Mouse (Mus musculus): ENCODE results near the gene Cdkn2b. TPM values are rescaled to one million over a fixed set of nuclear protein-coding genes. Genes with fewer than 3 reads are reported as not detected.

The Cdkn2b gene
- 0.18 and 0.34 TPM in 2 replicates for polyA plus RNA-seq (2016; fragmentation: Nextera tagmentation; extraction: Ambion mirVana)

DNA sequence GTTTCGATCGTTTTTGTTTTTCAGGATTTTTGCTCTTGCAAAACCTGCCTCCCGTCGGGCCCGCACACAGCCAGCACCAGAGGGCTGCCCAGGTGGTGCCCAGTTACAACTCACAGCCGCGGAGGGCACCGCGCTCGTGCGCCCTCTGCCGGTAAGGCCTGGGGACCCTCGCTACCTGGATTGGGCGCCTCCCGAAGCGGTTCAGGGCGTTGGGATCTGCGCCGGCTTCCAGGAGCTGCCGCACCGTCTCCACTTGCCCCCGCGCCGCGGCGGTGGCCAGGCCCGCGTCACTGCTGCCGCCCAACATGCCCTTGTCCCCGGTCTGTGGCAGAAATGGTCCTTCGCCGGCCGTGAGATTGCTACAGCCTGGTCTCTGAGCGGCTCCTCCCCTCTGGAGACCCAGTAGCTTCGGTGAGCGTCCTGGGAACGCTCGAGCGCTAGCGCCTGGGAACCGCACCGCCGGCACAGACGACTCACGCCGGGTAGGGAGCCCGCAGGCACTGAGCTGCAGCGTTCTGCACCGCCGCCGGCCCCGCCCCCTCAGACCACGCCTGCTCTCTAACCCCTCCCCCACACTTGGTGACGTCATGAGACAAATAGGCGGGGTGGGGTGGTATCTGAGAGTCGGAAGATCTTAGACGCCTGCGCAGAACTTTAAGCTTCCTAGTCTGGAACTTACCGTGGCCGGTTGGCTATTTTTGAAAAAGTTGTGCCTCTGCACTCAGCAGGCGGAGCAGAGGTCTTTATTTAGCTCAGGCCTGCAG is at the start of gene Cdkn2b:
Cdkn2b (minus strand) TSS at position 549 of the 764 bp plus-strand sequence.
- Histone ChIP-seq H3K27me3 (ENCODE audit: low read depth, poor library complexity, severe bottlenecking) (peaks cover 91% of the 10 kb centered on the region), H3K4me1 (peaks cover 9% of the 10 kb centered on the region), H3K27ac (no peak within 1 kb of the TSS), H3K4me3 (peak within 1 kb of the TSS; percentile 60), H3K9me3 (replicated peaks) (no peaks in the 10 kb centered on the region), H3K36me3 (no peaks in the 10 kb centered on the region)
- peak; percentile 89 for DNase-seq (ENCODE audit: low spot score)
- WGBS = under 1% methylated on average over 61 of the region's 61 CpGs

DNA sequence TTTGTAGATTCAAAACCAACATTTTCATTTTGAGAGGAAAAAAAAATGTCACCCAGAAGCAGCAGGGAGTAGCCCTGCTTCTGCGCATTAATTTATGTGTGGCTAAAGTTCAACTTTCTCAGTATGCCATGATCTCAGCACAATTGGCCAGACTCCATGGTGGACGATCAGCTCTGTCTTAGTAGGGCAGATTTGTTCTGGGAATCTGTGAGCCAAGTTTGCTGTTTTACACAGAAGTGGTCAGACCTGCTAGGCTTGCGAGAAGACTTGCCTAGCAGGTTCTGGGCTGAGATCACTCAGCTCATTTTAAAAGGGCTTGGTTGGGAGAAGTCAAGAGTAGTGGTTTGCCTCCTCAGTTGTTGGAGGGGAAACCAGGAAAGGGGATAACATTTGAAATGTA is 49.5 kb upstream of the Cdkn2b start:
- no peak overlapping the region for H3K4me3 ChIP-seq
- no peak for DNase-seq (ENCODE audit: low spot score)
- 72% methylated on average over 3 of the region's 3 CpGs for WGBS
- no peak overlapping the region for H3K27ac ChIP-seq
- H3K27me3 ChIP-seq (ENCODE audit: low read depth, poor library complexity, severe bottlenecking) = 0 out of 2 replicates have a peak, but pooled peaks cover 7% of the 10 kb centered on the region
- H3K36me3 ChIP-seq = no peaks in the 10 kb centered on the region
- no peaks in the 10 kb centered on the region for H3K9me3 ChIP-seq (replicated peaks)
- H3K4me1 ChIP-seq = no peaks in the 10 kb centered on the region

DNA sequence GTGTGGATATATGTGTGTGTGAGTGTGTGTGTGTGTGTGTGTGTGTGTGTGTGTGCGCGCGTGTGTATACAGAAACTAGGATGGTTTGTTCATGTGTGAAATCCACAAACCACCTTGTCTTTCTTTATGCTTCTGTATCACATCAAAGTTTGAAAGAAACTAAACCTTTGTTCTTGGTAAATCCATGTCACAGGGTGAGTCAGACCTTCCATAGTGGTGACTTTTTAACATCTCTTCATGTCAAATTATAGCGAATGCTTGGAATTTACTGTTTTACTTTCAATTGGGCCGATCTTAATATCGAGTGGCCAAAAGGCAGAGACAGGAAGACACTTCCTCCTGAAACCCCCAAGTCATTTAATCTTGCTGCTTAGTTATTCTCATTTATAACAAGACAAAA is 48.7 kb upstream of the Cdkn2b start:
- Histone ChIP-seq H3K27me3 (ENCODE audit: low read depth, poor library complexity, severe bottlenecking) (0 out of 2 replicates have a peak, but pooled peaks cover 7% of the 10 kb centered on the region), H3K4me1 (no peaks in the 10 kb centered on the region), H3K36me3 (no peaks in the 10 kb centered on the region), H3K4me3 (no peak overlapping the region), H3K27ac (no peak overlapping the region), H3K9me3 (replicated peaks) (no peaks in the 10 kb centered on the region)
- no peak for DNase-seq (ENCODE audit: low spot score)
- 92% methylated on average over 6 of the region's 6 CpGs for WGBS

DNA sequence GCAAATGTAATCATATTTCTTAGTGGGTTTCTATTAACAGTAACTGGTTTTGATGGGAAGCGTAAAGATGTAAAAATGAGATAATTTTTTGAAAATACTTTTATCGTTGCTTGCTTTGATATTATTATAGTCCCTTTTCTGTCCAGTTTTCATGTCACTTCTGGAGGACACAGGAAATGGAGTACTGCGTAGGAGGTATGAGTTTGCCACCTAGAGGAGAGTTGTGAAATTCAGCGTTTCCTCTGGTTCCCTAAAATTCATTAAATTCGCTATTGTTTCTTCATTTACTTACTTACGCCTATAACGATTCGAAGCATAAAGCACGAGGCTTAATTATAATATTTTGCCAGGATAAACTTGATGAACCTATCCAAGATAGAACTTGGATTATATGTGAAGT is 43.1 kb upstream of the Cdkn2b start:
- Histone ChIP-seq H3K27ac (no peak overlapping the region), H3K36me3 (no peaks in the 10 kb centered on the region), H3K4me3 (no peak overlapping the region), H3K9me3 (replicated peaks) (no peaks in the 10 kb centered on the region), H3K4me1 (peaks cover 22% of the 10 kb centered on the region), H3K27me3 (ENCODE audit: low read depth, poor library complexity, severe bottlenecking) (0 out of 2 replicates have a peak, but pooled peaks cover 8% of the 10 kb centered on the region)
- no peak for DNase-seq (ENCODE audit: low spot score)
- WGBS = 64% methylated on average over 9 of the region's 9 CpGs

DNA sequence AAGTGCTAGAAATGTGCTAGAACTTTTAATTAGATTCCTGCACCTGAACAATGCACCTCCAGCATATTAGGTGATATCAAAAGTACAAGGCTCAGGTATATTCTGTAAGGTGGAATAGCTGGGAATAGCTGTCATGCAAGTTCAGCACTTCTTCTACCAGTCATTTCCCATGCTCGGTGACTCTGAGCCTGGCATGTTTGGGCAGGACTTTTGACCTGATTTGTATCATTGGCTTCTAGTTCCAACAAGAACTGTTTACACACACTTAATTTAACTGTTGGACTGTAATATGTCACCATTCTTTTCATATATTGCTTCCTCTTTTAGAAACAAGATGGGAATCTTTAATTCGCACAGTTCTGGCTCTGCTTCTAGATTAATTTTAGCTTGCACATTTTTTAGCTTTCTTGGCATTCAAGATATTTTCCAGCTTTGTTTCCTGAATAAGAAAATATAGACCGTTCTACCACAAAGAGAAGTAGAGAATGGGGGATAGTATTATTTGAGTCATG is 42.3 kb upstream of the Cdkn2b start:
- no peak overlapping the region for H3K27ac ChIP-seq
- 0 out of 2 replicates have a peak, but pooled peaks cover 12% of the 10 kb centered on the region for H3K27me3 ChIP-seq (ENCODE audit: low read depth, poor library complexity, severe bottlenecking)
- H3K4me3 ChIP-seq = no peak overlapping the region
- no peaks in the 10 kb centered on the region for H3K36me3 ChIP-seq
- H3K4me1 ChIP-seq = peaks cover 24% of the 10 kb centered on the region
- WGBS = 93% methylated on average over 3 of the region's 3 CpGs
- no peaks in the 10 kb centered on the region for H3K9me3 ChIP-seq (replicated peaks)
- DNase-seq (ENCODE audit: low spot score) = no peak

DNA sequence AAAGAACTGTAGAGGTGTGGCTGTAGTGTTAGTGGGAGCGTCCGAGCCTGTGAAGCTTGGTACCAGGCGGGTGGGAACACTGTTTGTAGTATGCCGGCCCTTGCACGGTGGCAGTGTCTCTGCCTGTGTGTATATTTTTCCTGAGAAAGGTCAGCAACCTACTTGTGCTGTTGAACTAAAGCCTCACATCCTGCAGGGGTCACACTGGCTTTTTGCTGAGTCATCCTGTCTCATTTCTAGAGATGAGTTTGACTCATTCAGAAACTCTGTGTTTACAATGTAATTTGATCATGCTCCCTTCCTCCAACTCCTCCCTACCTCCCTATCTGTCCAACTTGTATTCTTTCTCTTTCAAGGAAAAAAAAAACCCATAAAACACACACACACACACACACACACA is 40.6 kb upstream of the Cdkn2b start:
- peaks cover 24% of the 10 kb centered on the region for H3K4me1 ChIP-seq
- no peaks in the 10 kb centered on the region for H3K9me3 ChIP-seq (replicated peaks)
- no peaks in the 10 kb centered on the region for H3K36me3 ChIP-seq
- no peak overlapping the region for H3K4me3 ChIP-seq
- no peak for DNase-seq (ENCODE audit: low spot score)
- H3K27ac ChIP-seq = no peak overlapping the region
- 53% methylated on average over 5 of the region's 5 CpGs for WGBS
- H3K27me3 ChIP-seq (ENCODE audit: low read depth, poor library complexity, severe bottlenecking) = 0 out of 2 replicates have a peak, but pooled peaks cover 4% of the 10 kb centered on the region

DNA sequence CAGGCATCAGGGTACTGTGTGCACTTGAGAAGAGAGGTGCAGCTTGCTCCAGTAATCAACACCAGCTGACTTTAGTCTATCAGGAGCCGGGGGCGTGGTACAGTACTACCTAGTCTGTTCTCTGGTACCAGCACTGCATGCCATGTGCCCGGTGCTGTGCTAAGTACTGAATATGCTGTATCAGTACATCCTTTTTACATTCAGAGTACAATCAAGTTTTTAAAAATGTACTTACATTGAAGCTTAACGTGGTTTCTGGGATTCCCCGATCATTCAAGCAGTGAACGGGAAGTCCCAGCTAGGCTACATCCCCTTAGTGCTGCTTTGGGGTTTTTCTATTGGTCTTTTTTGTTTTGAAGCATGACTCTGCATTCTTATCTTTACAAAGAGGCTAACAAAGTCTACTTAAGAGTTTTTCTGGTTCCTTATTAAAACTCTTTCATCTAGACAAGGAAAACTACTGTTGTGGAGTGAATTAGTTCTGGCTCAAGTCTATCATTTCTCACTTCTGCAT is 40.2 kb upstream of the Cdkn2b start:
- WGBS = 72% methylated on average over 6 of the region's 6 CpGs
- DNase-seq (ENCODE audit: low spot score) = no peak

DNA sequence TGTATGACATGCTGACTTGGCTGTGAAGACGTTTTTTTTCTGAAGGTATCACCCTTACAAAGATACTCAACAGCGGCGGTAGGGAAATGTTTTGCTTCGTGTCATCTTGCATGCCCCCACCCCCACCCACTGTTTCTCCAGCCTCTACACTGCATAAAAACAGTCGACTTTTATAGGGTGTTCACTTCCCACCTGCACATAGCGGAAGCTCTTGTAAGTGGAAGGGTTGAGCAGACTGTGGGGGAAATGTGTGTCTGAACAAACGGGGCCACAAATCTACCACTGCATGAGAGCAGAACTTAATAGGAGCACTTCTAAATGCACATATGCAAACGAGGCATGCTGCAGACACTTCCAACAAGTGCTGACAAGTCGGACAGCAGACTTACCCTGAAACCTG is 39.6 kb upstream of the Cdkn2b start:
- DNase-seq (ENCODE audit: low spot score) = no peak
- no peak overlapping the region for H3K27ac ChIP-seq
- H3K4me3 ChIP-seq = no peak overlapping the region
- H3K27me3 ChIP-seq (ENCODE audit: low read depth, poor library complexity, severe bottlenecking) = 0 out of 2 replicates have a peak, but pooled peaks cover 4% of the 10 kb centered on the region
- 58% methylated on average over 9 of the region's 9 CpGs for WGBS
- no peaks in the 10 kb centered on the region for H3K36me3 ChIP-seq
- H3K4me1 ChIP-seq = peaks cover 24% of the 10 kb centered on the region
- H3K9me3 ChIP-seq (replicated peaks) = no peaks in the 10 kb centered on the region

More for the DNA sequence above, 40.2 kb upstream of the Cdkn2b start:
- Histone ChIP-seq H3K4me3 (no peak overlapping the region), H3K36me3 (no peaks in the 10 kb centered on the region), H3K9me3 (replicated peaks) (no peaks in the 10 kb centered on the region), H3K27ac (no peak overlapping the region), H3K4me1 (peaks cover 24% of the 10 kb centered on the region), H3K27me3 (ENCODE audit: low read depth, poor library complexity, severe bottlenecking) (0 out of 2 replicates have a peak, but pooled peaks cover 4% of the 10 kb centered on the region)

DNA sequence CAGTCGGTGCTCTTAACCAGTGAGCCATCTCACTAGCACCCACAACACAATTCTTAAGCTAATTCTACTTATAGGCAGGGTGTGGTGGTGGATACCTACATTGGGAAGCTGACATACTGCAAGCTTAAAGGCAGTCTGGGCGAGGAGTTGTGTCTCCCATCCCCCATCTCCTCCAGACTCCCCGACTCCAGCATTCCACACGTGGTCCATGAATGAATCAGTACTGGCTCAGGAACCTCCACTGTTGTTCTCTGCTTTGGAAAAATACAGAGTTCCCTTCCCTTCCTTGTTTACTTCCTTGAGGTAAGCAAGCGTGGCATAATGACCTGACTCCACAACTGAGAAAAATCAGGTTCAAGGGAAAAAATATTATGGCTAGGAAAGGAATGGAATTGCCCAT is 38.0 kb upstream of the Cdkn2b start:
- peaks cover 24% of the 10 kb centered on the region for H3K4me1 ChIP-seq
- WGBS = 71% methylated on average over 5 of the region's 5 CpGs
- H3K9me3 ChIP-seq (replicated peaks) = no peaks in the 10 kb centered on the region
- H3K27me3 ChIP-seq (ENCODE audit: low read depth, poor library complexity, severe bottlenecking) = 0 out of 2 replicates have a peak, but pooled peaks cover 4% of the 10 kb centered on the region
- no peaks in the 10 kb centered on the region for H3K36me3 ChIP-seq
- no peak overlapping the region for H3K27ac ChIP-seq
- no peak overlapping the region for H3K4me3 ChIP-seq
- no peak for DNase-seq (ENCODE audit: low spot score)

DNA sequence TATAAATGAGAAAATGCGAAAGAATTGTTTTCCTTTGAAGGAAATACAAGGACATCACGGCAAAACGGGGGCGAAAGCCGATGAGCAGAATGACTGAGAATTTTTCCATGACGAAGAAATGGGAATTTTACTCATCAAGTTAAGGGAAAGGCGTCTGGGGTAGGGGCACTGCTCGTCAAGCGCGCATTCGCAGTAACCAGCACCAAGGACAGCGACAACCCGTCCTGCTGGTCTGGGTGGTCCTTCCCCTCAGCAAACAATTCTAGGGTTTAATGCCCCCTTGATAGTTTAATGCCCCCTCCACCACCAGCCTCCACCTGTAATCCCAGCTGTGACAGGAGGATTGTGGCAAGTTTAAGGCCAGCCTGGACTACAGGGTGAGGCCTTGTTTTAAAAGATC is 2.6 kb upstream of the Cdkn2b start:
- no peak overlapping the region for H3K27ac ChIP-seq
- H3K27me3 ChIP-seq (ENCODE audit: low read depth, poor library complexity, severe bottlenecking) = peaks cover 64% of the 10 kb centered on the region
- 10% methylated on average over 13 of the region's 13 CpGs for WGBS
- H3K9me3 ChIP-seq (replicated peaks) = no peaks in the 10 kb centered on the region
- H3K4me1 ChIP-seq = peaks cover 9% of the 10 kb centered on the region
- DNase-seq (ENCODE audit: low spot score) = peak; percentile 83
- H3K36me3 ChIP-seq = no peaks in the 10 kb centered on the region
- H3K4me3 ChIP-seq = no peak overlapping the region

DNA sequence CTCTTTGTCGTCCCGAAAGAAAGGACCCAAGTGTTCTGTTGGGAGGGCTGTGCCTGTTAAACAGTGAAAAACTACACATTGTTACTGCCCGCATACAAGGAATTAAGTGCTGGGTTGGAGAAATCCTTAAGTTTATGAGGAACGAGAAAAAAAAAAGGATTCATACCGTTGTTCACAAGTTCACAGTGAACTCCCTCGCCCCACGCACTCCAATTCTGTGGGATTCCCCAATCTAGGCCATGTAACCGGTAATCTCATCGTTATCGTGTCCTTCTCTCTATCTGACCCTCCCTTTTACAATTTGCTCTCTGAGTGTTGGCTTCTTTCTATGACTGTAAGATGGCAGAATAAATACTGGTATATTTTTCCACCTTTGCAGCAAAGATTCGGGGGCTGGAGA is 843 bp downstream of the Cdkn2b start:
- H3K4me1 ChIP-seq = peaks cover 9% of the 10 kb centered on the region
- DNase-seq (ENCODE audit: low spot score) = no peak
- H3K27me3 ChIP-seq (ENCODE audit: low read depth, poor library complexity, severe bottlenecking) = peaks cover 98% of the 10 kb centered on the region
- no peaks in the 10 kb centered on the region for H3K36me3 ChIP-seq
- H3K4me3 ChIP-seq = no peak overlapping the region; the same call in 1 of the 2 replicates
- 2% methylated on average over 11 of the region's 11 CpGs for WGBS
- no peaks in the 10 kb centered on the region for H3K9me3 ChIP-seq (replicated peaks)
- H3K27ac ChIP-seq = no peak overlapping the region

DNA sequence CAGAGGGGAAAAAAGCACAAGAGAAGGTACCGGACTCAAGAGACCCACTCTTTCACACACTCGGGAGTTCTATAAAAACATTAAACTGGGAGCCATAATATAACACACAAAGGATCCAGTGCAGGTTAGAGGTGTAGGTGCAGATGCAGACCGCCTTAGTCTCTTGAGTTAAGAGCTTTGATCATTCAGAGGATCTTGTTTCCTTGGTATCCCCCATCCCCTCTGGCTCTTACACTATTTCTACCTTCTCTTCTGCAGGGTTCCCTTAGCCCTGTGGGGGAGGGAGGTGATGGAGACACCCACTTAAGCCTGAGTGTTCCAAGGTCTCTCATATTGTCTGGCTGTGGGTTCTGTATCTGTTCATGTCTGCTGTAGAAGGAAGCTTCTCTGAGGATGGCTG is 2.8 kb downstream of the Cdkn2b start:
- DNase-seq (ENCODE audit: low spot score) = no peak
- H3K27ac ChIP-seq = no peak overlapping the region
- H3K9me3 ChIP-seq (replicated peaks) = no peaks in the 10 kb centered on the region
- H3K27me3 ChIP-seq (ENCODE audit: low read depth, poor library complexity, severe bottlenecking) = peaks cover 100% of the 10 kb centered on the region
- H3K4me1 ChIP-seq = peaks cover 14% of the 10 kb centered on the region
- H3K4me3 ChIP-seq = no peak overlapping the region
- H3K36me3 ChIP-seq = no peaks in the 10 kb centered on the region
- 6% methylated on average over 3 of the region's 3 CpGs for WGBS

DNA sequence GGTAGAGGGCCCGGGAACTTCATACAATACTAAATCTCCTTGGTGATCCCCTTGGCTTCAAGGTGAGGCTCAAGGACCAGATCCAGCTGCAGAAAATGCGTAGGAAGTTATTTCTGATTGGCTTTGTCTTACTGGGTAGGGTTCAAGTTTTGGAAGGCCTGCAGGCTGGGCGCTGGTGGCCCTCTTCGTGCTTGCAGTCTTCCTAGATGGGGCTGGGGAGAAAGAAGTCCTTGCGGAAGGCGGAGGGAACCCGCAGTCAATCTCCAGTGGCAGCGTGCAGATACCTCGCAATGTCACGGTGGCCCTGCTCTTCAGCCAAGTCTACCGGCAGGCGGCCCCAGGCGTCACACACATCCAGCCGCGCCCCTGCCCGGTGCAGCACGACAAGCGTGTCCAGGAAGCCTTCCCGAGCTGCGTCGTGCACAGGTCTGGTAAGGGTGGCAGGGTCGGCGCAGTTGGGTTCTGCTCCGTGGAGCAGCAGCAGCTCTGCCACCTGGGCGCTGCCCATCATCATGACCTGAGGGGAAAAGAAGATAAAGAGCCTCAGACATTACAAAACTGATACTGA is 4.0 kb downstream of the Cdkn2b start:
- no peaks in the 10 kb centered on the region for H3K9me3 ChIP-seq (replicated peaks)
- peaks cover 100% of the 10 kb centered on the region for H3K27me3 ChIP-seq (ENCODE audit: low read depth, poor library complexity, severe bottlenecking)
- H3K27ac ChIP-seq = no peak overlapping the region
- H3K36me3 ChIP-seq = no peaks in the 10 kb centered on the region
- peaks cover 14% of the 10 kb centered on the region for H3K4me1 ChIP-seq
- DNase-seq (ENCODE audit: low spot score) = peak; percentile 52
- no peak overlapping the region for H3K4me3 ChIP-seq
- whole genome bisulfite sequencing = under 1% methylated on average over 25 of the region's 25 CpGs

Data from limb, embryonic 10.5 days (tissue).